Mouse (Mus musculus) forebrain, embryonic 12.5 days (tissue): ENCODE data around the gene Cd3eap. TPM values are rescaled to one million over a fixed set of nuclear protein-coding genes. Genes with fewer than 3 reads are reported as not detected.
A peak's percentile ranks its signal among the peaks of the same experiment; 100 is the strongest.

Experiments used
- ATAC-seq: fragments of 200-750 bp; cut with Nextera tagmentation; 2 replicates; pipeline ENCODE4 v1.8.0; 2017; ENCODE audit warnings: moderate TSS enrichment; ENCODE audit not compliant: low FRiP score
- H3K27ac ChIP-seq: fragments of 300-500 bp; sonication (generic); 2 replicates; pipeline ENCODE4 v1.5.1; 2016; ENCODE audit warnings: mild to moderate bottlenecking
- H3K27me3 ChIP-seq: fragments of 300-500 bp; sonication (generic); 2 replicates; pipeline ENCODE4 v1.6.1; 2016; ENCODE audit warnings: mild to moderate bottlenecking
- H3K36me3 ChIP-seq: fragments of 300-500 bp; sonication (generic); replicated peaks from 2 replicates; pipeline ENCODE4 v1.6.1; 2016; ENCODE audit warnings: mild to moderate bottlenecking
- H3K4me1 ChIP-seq: fragments of 300-500 bp; sonication (generic); 2 replicates; pipeline ENCODE4 v1.6.1; 2016
- H3K4me2 ChIP-seq: fragments of 300-500 bp; sonication (generic); 2 replicates; pipeline ENCODE4 v1.6.1; 2016; ENCODE audit warnings: mild to moderate bottlenecking, moderate library complexity
- H3K4me3 ChIP-seq: fragments of 300-500 bp; sonication (generic); replicated peaks from 2 replicates; pipeline ENCODE4 v1.5.1; 2016; ENCODE audit warnings: mild to moderate bottlenecking
- H3K9ac ChIP-seq: fragments of 300-500 bp; sonication (generic); 2 replicates; pipeline ENCODE4 v1.6.1; 2016; ENCODE audit warnings: mild to moderate bottlenecking
- H3K9me3 ChIP-seq: fragments of 300-500 bp; sonication (generic); 2 replicates; pipeline ENCODE4 v1.6.1; 2016
- WGBS: fragments of 180-500 bp; shearing (Covaris S2); methylation state at CpG from one replicate; pipeline ENCODE4 v1.1.7; 2016; 5-methylcytosine and 5-hydroxymethylcytosine counted together
- polyA plus RNA-seq: library from polyadenylated mRNA; unstranded; fragments of >200 nt; fragmentation: Nextera tagmentation; extraction: Ambion mirVana; gene quantifications from 2 replicates; pipeline ENCODE4 v1.2.1, GENCODE M21; 2016

The Cd3eap gene
- polyA plus RNA-seq, 1 experiment from 2014 or later, result 24.7 TPM

- Histone ChIP-seq H3K27ac (peak within 1 kb of the TSS; percentile 59; the same call in 1 of the 2 replicates), H3K9ac (peak within 1 kb of the TSS; percentile 90), H3K9me3 (no peaks in the 10 kb centered on the region), H3K36me3 (peaks cover 29% of the 10 kb centered on the region), H3K4me3 (peak within 1 kb of the TSS; percentile 74), H3K4me1 (peaks cover 17% of the 10 kb centered on the region), H3K4me2 (peak within 1 kb of the TSS; percentile 88), H3K27me3 (no peaks in the 10 kb centered on the region)
- WGBS, result 6% methylated on average over 48 of the region's 48 CpGs
- peak; percentile 98 for ATAC-seq
These were observed 22.3 kb upstream of the Cd3eap start, which contains the start of gene Ercc2 for GRCm38 (mm10) chr7:19381377-19382165. Ercc2 (plus strand) TSS chr7:19382010.

DNA sequence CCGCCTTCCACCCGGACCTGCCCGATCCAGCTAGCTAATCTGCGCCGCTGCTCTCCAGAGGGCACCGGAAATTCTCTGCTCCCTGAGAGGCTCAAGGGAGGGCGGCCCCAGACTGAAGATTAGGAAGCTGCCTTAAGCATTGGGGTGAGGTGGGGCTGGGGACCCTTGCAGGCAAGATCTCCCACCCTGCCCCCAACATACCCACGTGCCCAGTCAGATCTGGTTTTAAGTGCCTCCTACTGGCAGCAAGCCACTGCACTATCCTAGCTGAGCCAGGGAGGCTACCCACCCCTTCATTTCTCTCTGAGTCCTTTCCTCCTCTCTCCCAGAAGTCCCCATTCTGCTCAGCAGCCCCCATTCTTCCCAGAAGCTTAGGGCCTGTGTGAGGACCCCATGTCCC lies 18.8 kb upstream of the Cd3eap start:
- no peak for ATAC-seq
- Histone ChIP-seq H3K9ac (no peak overlapping the region), H3K4me3 (no peak overlapping the region), H3K36me3 (peaks cover 6% of the 10 kb centered on the region; the same call in 1 of the 2 replicates), H3K27ac (no peak overlapping the region), H3K9me3 (no peaks in the 10 kb centered on the region), H3K4me1 (peaks cover 7% of the 10 kb centered on the region), H3K27me3 (no peaks in the 10 kb centered on the region), H3K4me2 (no peak overlapping the region)
- 77% methylated on average over 8 of the region's 8 CpGs for WGBS

- no peaks in the 10 kb centered on the region for H3K9me3 ChIP-seq
- no peak overlapping the region for H3K9ac ChIP-seq
These were observed 16.7 kb upstream of the Cd3eap start for GRCm38 (mm10) chr7:19376019-19376418.

DNA sequence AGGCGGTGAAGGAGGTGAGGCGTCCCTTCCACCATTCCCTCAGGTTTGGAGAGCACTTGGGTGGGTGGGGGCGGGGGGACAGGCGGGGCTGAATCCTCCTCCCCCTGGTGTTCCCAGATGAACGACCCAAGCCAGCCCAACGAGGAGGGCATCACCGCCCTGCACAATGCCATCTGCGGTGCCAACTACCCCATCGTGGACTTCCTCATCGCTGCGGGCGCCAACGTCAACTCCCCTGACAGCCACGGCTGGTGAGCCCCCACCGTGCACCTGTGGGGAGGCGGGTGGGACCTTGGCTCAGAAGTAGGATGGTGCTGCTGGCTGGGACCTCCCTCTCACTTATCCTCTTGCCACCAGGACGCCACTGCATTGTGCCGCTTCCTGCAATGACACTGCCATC lies 16.1 kb upstream of the Cd3eap start:
- WGBS, result 83% methylated on average over 18 of the region's 18 CpGs
- Histone ChIP-seq H3K9ac (no peak overlapping the region), H3K4me2 (no peak overlapping the region), H3K36me3 (peaks cover 6% of the 10 kb centered on the region; the same call in 1 of the 2 replicates), H3K9me3 (no peaks in the 10 kb centered on the region), H3K27ac (no peak overlapping the region), H3K4me3 (no peak overlapping the region), H3K4me1 (no peaks in the 10 kb centered on the region; the same call in 1 of the 2 replicates), H3K27me3 (no peaks in the 10 kb centered on the region)
- ATAC-seq, result 0 out of 2 replicates have a peak, but pooled peaks have one; percentile 25

More at GRCm38 (mm10) chr7:19376019-19376418, 16.7 kb upstream of the Cd3eap start:
- Histone ChIP-seq H3K36me3 (peaks cover 6% of the 10 kb centered on the region; the same call in 1 of the 2 replicates), H3K4me2 (no peak overlapping the region), H3K27ac (no peak overlapping the region), H3K27me3 (no peaks in the 10 kb centered on the region), H3K4me1 (no peaks in the 10 kb centered on the region), H3K4me3 (no peak overlapping the region)
- WGBS, result 89% methylated on average over 4 of the region's 4 CpGs
- ATAC-seq, result no peak

GRCm38 (mm10) chr7:19373367-19373766 lies 14.1 kb upstream of the Cd3eap start:
- 93% methylated on average over 2 of the region's 2 CpGs for WGBS
- peaks cover 7% of the 10 kb centered on the region for H3K4me1 ChIP-seq
- no peak overlapping the region for H3K9ac ChIP-seq

GRCm38 (mm10) chr7:19369823-19370425 lies 10.6 kb upstream of the Cd3eap start:
- Histone ChIP-seq H3K27me3 (peaks cover 18% of the 10 kb centered on the region), H3K36me3 (no peaks in the 10 kb centered on the region; the same call in 1 of the 2 replicates), H3K9ac (peak overlapping the region; percentile 69), H3K4me2 (peak overlapping the region; percentile 80), H3K4me3 (peak overlapping the region; percentile 47), H3K9me3 (no peaks in the 10 kb centered on the region), H3K27ac (no peak overlapping the region), H3K4me1 (peaks cover 8% of the 10 kb centered on the region)
- 11% methylated on average over 46 of the region's 46 CpGs for WGBS
- ATAC-seq, result peak; percentile 89

More at GRCm38 (mm10) chr7:19373367-19373766, 14.1 kb upstream of the Cd3eap start:
- no peak for ATAC-seq
- Histone ChIP-seq H3K36me3 (peaks cover 6% of the 10 kb centered on the region), H3K4me2 (no peak overlapping the region), H3K4me3 (no peak overlapping the region), H3K9me3 (no peaks in the 10 kb centered on the region), H3K27me3 (peaks cover 16% of the 10 kb centered on the region), H3K27ac (no peak overlapping the region)

GRCm38 (mm10) chr7:19368380-19368779 lies 9.1 kb upstream of the Cd3eap start:
- Histone ChIP-seq H3K4me3 (no peak overlapping the region), H3K27ac (no peak overlapping the region), H3K4me1 (peaks cover 15% of the 10 kb centered on the region), H3K36me3 (no peaks in the 10 kb centered on the region; the same call in 1 of the 2 replicates), H3K4me2 (no peak overlapping the region), H3K27me3 (peaks cover 21% of the 10 kb centered on the region), H3K9ac (no peak overlapping the region), H3K9me3 (no peaks in the 10 kb centered on the region)
- no peak for ATAC-seq
- 21% methylated on average over 16 of the region's 16 CpGs for WGBS

DNA sequence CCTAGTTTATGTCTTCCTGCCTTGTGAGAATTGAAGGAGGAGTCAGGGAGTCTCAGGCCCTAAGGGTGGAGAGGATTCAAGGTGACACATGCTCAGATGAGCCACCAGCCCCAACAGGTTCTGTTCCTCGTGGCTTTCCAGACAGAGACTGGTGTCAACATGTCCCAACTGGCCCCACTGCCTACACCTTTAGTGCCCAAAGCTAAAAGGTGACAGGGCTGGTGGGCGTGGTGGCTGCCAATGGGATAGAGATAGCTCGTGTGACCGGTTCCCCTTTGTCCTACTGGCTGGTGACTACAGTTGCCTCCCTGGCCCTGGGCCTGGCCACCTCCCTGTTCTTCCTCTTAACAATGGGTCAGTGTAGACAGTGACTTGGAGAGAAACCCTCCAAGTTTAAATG lies 6.1 kb upstream of the Cd3eap start:
- no peaks in the 10 kb centered on the region for H3K9me3 ChIP-seq
- ATAC-seq, result no peak
- H3K27me3 ChIP-seq, result peaks cover 34% of the 10 kb centered on the region
- H3K4me1 ChIP-seq, result peaks cover 36% of the 10 kb centered on the region
- H3K4me2 ChIP-seq, result no peak overlapping the region
- no peaks in the 10 kb centered on the region; the same call in 1 of the 2 replicates for H3K36me3 ChIP-seq
- no peak overlapping the region for H3K9ac ChIP-seq
- no peak overlapping the region for H3K4me3 ChIP-seq
- 80% methylated on average over 4 of the region's 4 CpGs for WGBS
- no peak overlapping the region for H3K27ac ChIP-seq

- Histone ChIP-seq H3K36me3 (no peaks in the 10 kb centered on the region; the same call in 1 of the 2 replicates), H3K9me3 (no peaks in the 10 kb centered on the region), H3K4me1 (peaks cover 38% of the 10 kb centered on the region), H3K4me2 (no peak overlapping the region), H3K27ac (no peak overlapping the region), H3K9ac (no peak overlapping the region; the same call in 1 of the 2 replicates), H3K27me3 (peaks cover 23% of the 10 kb centered on the region), H3K4me3 (no peak overlapping the region)
- no peak for ATAC-seq
- WGBS, result 3% methylated on average over 18 of the region's 18 CpGs
These were observed 4.6 kb upstream of the Cd3eap start for GRCm38 (mm10) chr7:19363881-19364280.

DNA sequence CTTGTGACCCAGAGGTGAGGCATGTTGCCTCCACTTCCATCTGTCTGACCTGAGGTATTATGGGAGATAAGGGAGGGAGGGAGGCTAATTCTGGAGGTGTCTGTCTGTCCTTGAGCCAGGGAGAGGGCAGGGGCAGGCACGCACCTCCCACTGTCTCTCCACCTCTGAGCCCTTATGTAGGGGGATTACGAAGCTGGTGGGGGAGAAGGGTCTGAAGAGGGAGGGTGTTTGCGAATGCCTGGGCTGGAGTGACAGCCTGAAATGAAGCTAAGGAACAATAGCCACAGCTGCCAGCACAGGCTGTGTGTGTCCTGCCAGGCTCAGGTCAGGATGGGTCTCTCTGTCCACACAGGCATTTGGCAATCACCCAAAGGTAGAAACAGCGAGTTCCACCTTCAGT lies 3.0 kb upstream of the Cd3eap start:
- no peak for ATAC-seq
- 0 out of 2 replicates have a peak overlapping the region, but pooled peaks have one; percentile 8 for H3K27ac ChIP-seq
- 23% methylated on average over 4 of the region's 4 CpGs for WGBS

GRCm38 (mm10) chr7:19361720-19362119 lies 2.4 kb upstream of the Cd3eap start:
- Histone ChIP-seq H3K9me3 (no peaks in the 10 kb centered on the region), H3K4me3 (peak overlapping the region; percentile 66), H3K9ac (0 out of 2 replicates have a peak overlapping the region, but pooled peaks have one; percentile 73), H3K36me3 (peaks cover 10% of the 10 kb centered on the region), H3K27ac (0 out of 2 replicates have a peak overlapping the region, but pooled peaks have one; percentile 8), H3K4me2 (peak overlapping the region; percentile 97), H3K4me1 (peaks cover 46% of the 10 kb centered on the region), H3K27me3 (peaks cover 16% of the 10 kb centered on the region)
- WGBS, result 10% methylated on average over 16 of the region's 16 CpGs
- ATAC-seq, result no peak

More for the DNA sequence above, 3.0 kb upstream of the Cd3eap start:
- Histone ChIP-seq H3K4me2 (no peak overlapping the region), H3K36me3 (peaks cover 5% of the 10 kb centered on the region), H3K4me3 (peak overlapping the region; percentile 66), H3K27me3 (peaks cover 16% of the 10 kb centered on the region), H3K9me3 (no peaks in the 10 kb centered on the region), H3K9ac (no peak overlapping the region), H3K4me1 (peaks cover 46% of the 10 kb centered on the region)

- under 1% methylated on average over 27 of the region's 27 CpGs for WGBS
- no peak overlapping the region for H3K27ac ChIP-seq
- peak; percentile 73 for ATAC-seq
- H3K4me3 ChIP-seq, result peak overlapping the region; percentile 66
- H3K9ac ChIP-seq, result peak overlapping the region; percentile 73
- H3K4me2 ChIP-seq, result peak overlapping the region; percentile 97
- peaks cover 18% of the 10 kb centered on the region for H3K36me3 ChIP-seq
- H3K4me1 ChIP-seq, result peaks cover 46% of the 10 kb centered on the region
- H3K27me3 ChIP-seq, result peaks cover 16% of the 10 kb centered on the region
- H3K9me3 ChIP-seq, result no peaks in the 10 kb centered on the region
These were observed 1.7 kb upstream of the Cd3eap start for GRCm38 (mm10) chr7:19360944-19361343.
